Comparison of ENCODE assay signal across 20 mouse cellular contexts in the genomic region with DNA sequence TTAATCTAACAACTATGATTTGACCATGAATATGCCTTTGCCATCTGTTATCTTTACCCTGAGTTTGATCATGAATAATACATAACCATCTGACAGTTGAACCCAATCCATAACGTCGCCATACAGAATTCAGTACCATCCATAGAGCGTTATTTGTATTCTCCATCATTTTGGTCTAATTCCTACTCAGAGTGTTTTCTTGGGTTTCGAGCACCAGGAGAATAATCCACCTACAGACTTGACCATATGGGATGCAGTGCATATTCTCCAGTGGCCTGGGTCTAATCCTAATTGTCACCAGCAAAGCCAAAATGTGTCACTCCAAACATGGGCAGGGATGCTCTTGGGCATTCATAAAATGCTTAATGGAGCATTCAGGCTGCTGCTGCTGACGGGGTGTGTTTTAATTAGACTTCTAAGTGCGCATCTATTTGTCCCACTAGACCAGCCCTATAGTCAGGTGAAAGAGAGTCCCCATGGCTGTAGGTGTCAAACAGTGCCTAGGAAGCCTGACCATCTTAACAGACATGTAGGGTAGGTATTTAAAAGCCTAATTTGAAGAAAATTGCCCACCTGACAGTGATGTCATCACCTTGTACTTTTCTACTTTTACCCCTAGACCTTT.
A peak's percentile ranks its signal among the peaks of the same experiment; 100 is the strongest.
DNase-seq lines count a peak whose midpoint lies in the region; ATAC-seq and TF ChIP-seq lines count a peak whose summit lies in the region.
"Had no signal": no experiment of that assay in that cellular context is flagged by ENCODE, and none has a peak within 500 bp of the region (broad histone marks: within the 10 kb centered on the region; RNA-seq: fewer than 3 reads in every experiment).

No protein-coding gene starts in this region.

- no peak overlapping the region for H3K4me3 ChIP-seq in hindbrain, embryonic 11.5 days (ENCODE audit: low read depth, low read length)
- no peak overlapping the region for H3K4me3 ChIP-seq in midbrain, embryonic 14.5 days (replicated peaks; ENCODE audit: low read depth, low read length)
- no peak overlapping the region for H3K4me3 ChIP-seq in intestine, postnatal 0 days (ENCODE audit: low read depth, low read length)
- no peak overlapping the region for H3K4me3 ChIP-seq in embryonic facial prominence, embryonic 10.5 days
- H3K4me3 ChIP-seq: embryonic facial prominence, embryonic 15.5 days; left cerebral cortex, adult 2 months; limb, embryonic 13.5 days had no signal

- H3K9me3 ChIP-seq in hindbrain, embryonic 11.5 days (ENCODE audit: control insufficient read depth, low read length): no peaks in the 10 kb centered on the region
- no peaks in the 10 kb centered on the region for H3K9me3 ChIP-seq in midbrain, embryonic 14.5 days (ENCODE audit: control insufficient read depth, low read length)
- H3K9me3 ChIP-seq in intestine, postnatal 0 days (ENCODE audit: control insufficient read depth): no peaks in the 10 kb centered on the region
- no peaks in the 10 kb centered on the region for H3K9me3 ChIP-seq in embryonic facial prominence, embryonic 10.5 days
- H3K9me3 ChIP-seq: embryonic facial prominence, embryonic 15.5 days; limb, embryonic 13.5 days had no signal

- TF ChIP-seq CTCF in intestine, postnatal 0 days (IDR thresholded peaks at IDR 0.05; ENCODE audit: low read depth): no peak

- H3K27ac ChIP-seq in hindbrain, embryonic 11.5 days (ENCODE audit: low read depth, low read length): no peak overlapping the region
- no peak overlapping the region for H3K27ac ChIP-seq in midbrain, embryonic 14.5 days (replicated peaks; ENCODE audit: low read depth, low read length)
- H3K27ac ChIP-seq in intestine, postnatal 0 days (ENCODE audit: low read depth, low read length): no peak overlapping the region
- no peak overlapping the region for H3K27ac ChIP-seq in embryonic facial prominence, embryonic 10.5 days (replicated peaks)
- H3K27ac ChIP-seq: embryonic facial prominence, embryonic 15.5 days; left cerebral cortex, adult 2 months; limb, embryonic 13.5 days had no signal

- H3K4me1 ChIP-seq in hindbrain, embryonic 11.5 days (replicated peaks; ENCODE audit: control insufficient read depth, insufficient read depth, low read length): no peaks in the 10 kb centered on the region
- H3K4me1 ChIP-seq in midbrain, embryonic 14.5 days (ENCODE audit: control insufficient read depth, insufficient read depth, low read length): no peaks in the 10 kb centered on the region
- no peaks in the 10 kb centered on the region for H3K4me1 ChIP-seq in intestine, postnatal 0 days (replicated peaks; ENCODE audit: control insufficient read depth, insufficient read depth, low read length)
- no peaks in the 10 kb centered on the region for H3K4me1 ChIP-seq in embryonic facial prominence, embryonic 10.5 days
- H3K4me1 ChIP-seq: embryonic facial prominence, embryonic 15.5 days; limb, embryonic 13.5 days had no signal

- ATAC-seq in hindbrain, embryonic 11.5 days (ENCODE audit: low FRiP score): peak; percentile 81
- peak; percentile 76; the same call in 1 of the 2 replicates for ATAC-seq in midbrain, embryonic 14.5 days (ENCODE audit: low FRiP score, low TSS enrichment)
- ATAC-seq in intestine, postnatal 0 days: no peak
- ATAC-seq: activated CD4-positive, CD25-positive, alpha-beta regulatory T cell, adult 4 months had no signal

- no peaks in the 10 kb centered on the region for H3K27me3 ChIP-seq in hindbrain, embryonic 11.5 days (ENCODE audit: control insufficient read depth, insufficient read depth, low read length)
- no peaks in the 10 kb centered on the region for H3K27me3 ChIP-seq in midbrain, embryonic 14.5 days (ENCODE audit: control insufficient read depth, insufficient read depth, low read length)
- H3K27me3 ChIP-seq in intestine, postnatal 0 days (replicated peaks; ENCODE audit: control insufficient read depth, insufficient read depth, low read length): no peaks in the 10 kb centered on the region
- no peaks in the 10 kb centered on the region for H3K27me3 ChIP-seq in embryonic facial prominence, embryonic 10.5 days (replicated peaks; ENCODE audit: low read depth, poor library complexity, severe bottlenecking)
- H3K27me3 ChIP-seq: embryonic facial prominence, embryonic 15.5 days; limb, embryonic 13.5 days had no signal

- no peak overlapping the region for H3K9ac ChIP-seq in hindbrain, embryonic 11.5 days (ENCODE audit: low read depth, low read length)
- no peak overlapping the region for H3K9ac ChIP-seq in midbrain, embryonic 14.5 days (replicated peaks; ENCODE audit: low read length)
- H3K9ac ChIP-seq in intestine, postnatal 0 days (ENCODE audit: low read depth, low read length): no peak overlapping the region
- H3K9ac ChIP-seq: embryonic facial prominence, embryonic 15.5 days; limb, embryonic 13.5 days had no signal

- DNase-seq in embryo, embryonic 10.5 days (ENCODE audit: low spot score): peak; percentile 2
- no peak for DNase-seq in embryo, embryonic 11 days
- DNase-seq in brain, adult 2 months (ENCODE audit: low read depth, low spot score): peak; percentile 4
- DNase-seq in hindbrain, embryonic 11.5 days (ENCODE audit: low spot score): peak; percentile 20
- peak; percentile 42 for DNase-seq in midbrain, embryonic 14.5 days
- DNase-seq in embryonic facial prominence, embryonic 10.5 days (ENCODE audit: low spot score): no peak
- DNase-seq in layer of hippocampus, adult 11-12 months (ENCODE audit: low spot score): no peak
- DNase-seq: gastrocnemius, postnatal 36 days; heart, postnatal 4 days; kidney, adult 8-10 months; kidney, postnatal 4 days; lung, postnatal 36 days; right cerebral cortex, postnatal 25 days; thymus, postnatal 4 days had no signal

- 67% methylated on average over 6 of the region's 6 CpGs for WGBS in hindbrain, embryonic 11.5 days
- 41% methylated on average over 6 of the region's 6 CpGs for WGBS in midbrain, embryonic 14.5 days
- WGBS in intestine, postnatal 0 days: 89% methylated on average over 6 of the region's 6 CpGs
- 88% methylated on average over 6 of the region's 6 CpGs for WGBS in embryonic facial prominence, embryonic 10.5 days

- no peak overlapping the region for H3K4me2 ChIP-seq in hindbrain, embryonic 11.5 days (replicated peaks; ENCODE audit: low read depth, low read length)
- no peak overlapping the region for H3K4me2 ChIP-seq in midbrain, embryonic 14.5 days (ENCODE audit: low read length)
- H3K4me2 ChIP-seq in intestine, postnatal 0 days (replicated peaks; ENCODE audit: low read depth): no peak overlapping the region
- H3K4me2 ChIP-seq: embryonic facial prominence, embryonic 15.5 days; heart, embryonic 11.5 days; limb, embryonic 13.5 days had no signal

- no peaks in the 10 kb centered on the region for H3K36me3 ChIP-seq in hindbrain, embryonic 11.5 days (ENCODE audit: control insufficient read depth, insufficient read depth, low read length)
- H3K36me3 ChIP-seq in midbrain, embryonic 14.5 days (ENCODE audit: control insufficient read depth, insufficient read depth, low read length): no peaks in the 10 kb centered on the region
- H3K36me3 ChIP-seq in intestine, postnatal 0 days (ENCODE audit: control insufficient read depth, insufficient read depth): no peaks in the 10 kb centered on the region
- H3K36me3 ChIP-seq in embryonic facial prominence, embryonic 10.5 days (replicated peaks): no peaks in the 10 kb centered on the region
- H3K36me3 ChIP-seq: embryonic facial prominence, embryonic 15.5 days; limb, embryonic 13.5 days had no signal

Comparison
In these comparisons a context has a peak if more than half of its experiments do, and no peak if none do; other contexts are left out.
1. DNase-seq: peak in embryo, embryonic 10.5 days (single experiment), brain, adult 2 months (single experiment), hindbrain, embryonic 11.5 days (single experiment) and midbrain, embryonic 14.5 days (single experiment); none in embryo, embryonic 11 days (single experiment), embryonic facial prominence, embryonic 10.5 days (single experiment) and layer of hippocampus, adult 11-12 months (single experiment).